Mouse (Mus musculus): ENCODE measurements around the gene Upk3a. TPM values are rescaled to one million over a fixed set of nuclear protein-coding genes. Genes with fewer than 3 reads are reported as not detected.

The Upk3a gene
- polyA plus RNA-seq, 1 experiment: not detected

DNA sequence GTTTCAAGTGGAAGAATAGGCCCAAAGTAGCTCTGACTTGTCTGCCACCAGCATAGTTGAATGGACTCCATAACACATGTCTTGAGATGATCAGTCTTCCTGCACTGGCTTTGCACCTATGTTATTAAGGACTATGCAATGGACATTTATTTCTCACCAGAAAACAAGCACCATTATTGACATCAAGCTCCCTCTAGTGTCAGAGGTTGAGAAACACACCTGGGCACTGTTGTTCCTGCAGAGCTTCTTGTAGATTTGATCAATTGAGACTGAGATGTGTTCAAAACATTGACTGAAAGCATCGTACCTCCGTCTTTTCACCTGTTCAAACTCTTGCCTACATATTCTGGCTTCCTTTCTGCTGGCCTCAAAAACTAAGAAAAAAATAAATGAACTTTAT is 53.6 kb downstream of the Upk3a start:
- H3K9me3 ChIP-seq (ENCODE audit: control insufficient read depth, low read length): no peaks in the 10 kb centered on the region
- no peak overlapping the region for H3K4me3 ChIP-seq (replicated peaks)
- H3K36me3 ChIP-seq (ENCODE audit: control insufficient read depth): no peaks in the 10 kb centered on the region
- H3K27me3 ChIP-seq (ENCODE audit: control insufficient read depth): no peaks in the 10 kb centered on the region
- TF ChIP-seq GATA1 (IDR thresholded peaks at IDR 0.05; ENCODE audit: low read length) (no peak), TAL1 (IDR thresholded peaks at IDR 0.05; ENCODE audit: low read length) (no peak)
- no peaks in the 10 kb centered on the region for H3K4me1 ChIP-seq (ENCODE audit: control insufficient read depth)

Other genes with a start within 250 kb of the Upk3a start
- 0.01 and 0.04 TPM in 2 replicates for gene Phf21b, start 161.1 kb upstream of the Upk3a start, polyA plus RNA-seq (2012)
- 0.01 TPM in 2 replicates for gene Gm29666, start 97.1 kb upstream of the Upk3a start, polyA plus RNA-seq (2012)
- 1.5 and 2.2 TPM in 2 replicates for gene Nup50, start 93.7 kb upstream of the Upk3a start, polyA plus RNA-seq (2012)
- gene 5031439G07Rik, start 28.6 kb upstream of the Upk3a start, polyA plus RNA-seq (2012): 0.57 and 0.63 TPM in 2 replicates
- gene Fam118a, start 11.8 kb downstream of the Upk3a start, polyA plus RNA-seq (2012): 0.21 and 0.42 TPM in 2 replicates
- not detected in 2 replicates for gene Smc1b, start 114.8 kb downstream of the Upk3a start, polyA plus RNA-seq (2012)
- gene Ribc2, start 114.9 kb downstream of the Upk3a start, polyA plus RNA-seq (2012): not detected in 2 replicates
- not detected in 2 replicates for gene Fbln1, start 188.8 kb downstream of the Upk3a start, polyA plus RNA-seq (2012)

All from erythroblast, embryonic 14.5 days (primary cell).